Mouse (Mus musculus) limb, embryonic 12.5 days (tissue): ENCODE results near the gene Bdp1. TPM values are rescaled to one million over a fixed set of nuclear protein-coding genes. Genes with fewer than 3 reads are reported as not detected.

ENCODE experiments used
- ATAC-seq: fragments of 200-750 bp; cut with Nextera tagmentation; 2 replicates; pipeline ENCODE4 v1.8.0; 2017; ENCODE audit warnings: low read depth, moderate TSS enrichment; ENCODE audit not compliant: insufficient number of reproducible peaks, insufficient read depth, low FRiP score, low TSS enrichment
- H3K27ac ChIP-seq: fragments of 300-500 bp; sonication (generic); 2 replicates; pipeline ENCODE4 v1.5.1; 2016; ENCODE audit warnings: mild to moderate bottlenecking, moderate library complexity
- H3K27me3 ChIP-seq: fragments of 300-500 bp; sonication (generic); 2 replicates; pipeline ENCODE4 v1.6.1; 2016; ENCODE audit warnings: mild to moderate bottlenecking, moderate library complexity
- H3K36me3 ChIP-seq: fragments of 300-500 bp; sonication (generic); 2 replicates; pipeline ENCODE4 v1.6.1; 2016; ENCODE audit warnings: mild to moderate bottlenecking, moderate library complexity
- H3K4me1 ChIP-seq: fragments of 300-500 bp; sonication (generic); replicated peaks from 2 replicates; pipeline ENCODE4 v1.6.1; 2016
- H3K4me2 ChIP-seq: fragments of 300-500 bp; sonication (generic); 2 replicates; pipeline ENCODE4 v1.6.1; 2016; ENCODE audit warnings: mild to moderate bottlenecking, moderate library complexity
- H3K4me3 ChIP-seq: fragments of 300-500 bp; sonication (generic); replicated peaks from 2 replicates; pipeline ENCODE4 v1.5.1; 2016; ENCODE audit warnings: mild to moderate bottlenecking
- H3K9ac ChIP-seq: fragments of 300-500 bp; sonication (generic); replicated peaks from 2 replicates; pipeline ENCODE4 v1.6.1; 2016; ENCODE audit warnings: mild to moderate bottlenecking, moderate library complexity
- H3K9me3 ChIP-seq: fragments of 300-500 bp; sonication (generic); 2 replicates; pipeline ENCODE4 v1.6.1; 2016; ENCODE audit warnings: mild to moderate bottlenecking, moderate library complexity
- WGBS: fragments of 180-500 bp; shearing (Covaris S2); methylation state at CpG from one replicate; pipeline ENCODE4 v1.1.7; 2016; 5-methylcytosine and 5-hydroxymethylcytosine counted together
- polyA plus RNA-seq: library from polyadenylated mRNA; unstranded; fragments of >200 nt; fragmentation: Nextera tagmentation; extraction: Ambion mirVana; gene quantifications from 2 replicates; pipeline ENCODE4 v1.2.1, GENCODE M21; 2016

Bdp1 gene
- 31.1 and 40.2 TPM in 2 replicates for polyA plus RNA-seq

GRCm38 (mm10) chr13:100103748-100104254 lies at the start of gene Bdp1:
Bdp1 (minus strand) TSS chr13:100104070.
- Histone ChIP-seq H3K9me3 (no peaks in the 10 kb centered on the region), H3K27ac (peak within 1 kb of the TSS; percentile 84), H3K4me1 (peaks cover 14% of the 10 kb centered on the region), H3K9ac (peak within 1 kb of the TSS; percentile 81), H3K4me3 (peak within 1 kb of the TSS; percentile 98), H3K4me2 (peak within 1 kb of the TSS; percentile 79), H3K36me3 (peaks cover 2% of the 10 kb centered on the region; the same call in 1 of the 2 replicates), H3K27me3 (no peaks in the 10 kb centered on the region)
- peak; percentile 63 for ATAC-seq
- under 1% methylated on average over 44 of the region's 44 CpGs for WGBS

DNA sequence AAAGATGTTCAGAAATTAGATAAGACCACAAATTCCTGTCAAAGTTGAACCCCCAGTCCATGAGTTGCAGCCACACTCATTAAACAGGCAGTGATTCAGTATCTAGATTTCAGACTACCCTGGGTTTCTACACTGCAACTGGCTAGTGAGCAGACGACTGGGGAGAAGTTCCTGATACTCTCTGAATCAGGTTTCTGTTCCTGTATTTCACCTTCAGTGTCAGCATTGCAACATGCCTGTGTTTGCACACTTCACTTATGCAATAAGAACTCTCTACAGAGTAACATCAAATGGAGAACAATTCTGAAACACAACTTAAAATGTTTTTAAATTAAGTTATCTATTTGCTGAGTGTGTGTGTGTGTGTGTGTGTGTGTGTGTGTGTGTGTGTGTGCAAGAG lies 48.8 kb upstream of the Bdp1 start:
- no peak for ATAC-seq
- H3K9me3 ChIP-seq = no peaks in the 10 kb centered on the region
- H3K4me3 ChIP-seq = no peak overlapping the region
- H3K27ac ChIP-seq = no peak overlapping the region
- no peaks in the 10 kb centered on the region for H3K36me3 ChIP-seq
- H3K4me2 ChIP-seq = no peak overlapping the region
- H3K4me1 ChIP-seq = no peaks in the 10 kb centered on the region
- 79% methylated on average over 1 of the region's 1 CpGs for WGBS
- H3K27me3 ChIP-seq = no peaks in the 10 kb centered on the region
- no peak overlapping the region for H3K9ac ChIP-seq

- Histone ChIP-seq H3K27me3 (no peaks in the 10 kb centered on the region), H3K4me3 (no peak overlapping the region), H3K4me1 (no peaks in the 10 kb centered on the region), H3K9me3 (no peaks in the 10 kb centered on the region), H3K36me3 (peaks cover 24% of the 10 kb centered on the region), H3K27ac (no peak overlapping the region), H3K4me2 (no peak overlapping the region), H3K9ac (no peak overlapping the region)
- no peak for ATAC-seq
- WGBS = 80% methylated on average over 8 of the region's 8 CpGs
These were observed 37.9 kb upstream of the Bdp1 start for GRCm38 (mm10) chr13:100141646-100142314.

GRCm38 (mm10) chr13:100125258-100125643 lies 21.4 kb upstream of the Bdp1 start:
- WGBS = 4% methylated on average over 10 of the region's 10 CpGs
- H3K4me3 ChIP-seq = peak overlapping the region; percentile 94
- peaks cover 7% of the 10 kb centered on the region for H3K4me1 ChIP-seq
- H3K36me3 ChIP-seq = peaks cover 34% of the 10 kb centered on the region
- peak overlapping the region; percentile 78 for H3K4me2 ChIP-seq
- no peak overlapping the region for H3K27ac ChIP-seq
- no peaks in the 10 kb centered on the region for H3K9me3 ChIP-seq
- H3K9ac ChIP-seq = peak overlapping the region; percentile 81
- no peaks in the 10 kb centered on the region for H3K27me3 ChIP-seq
- no peak; the same call in 1 of the 2 replicates for ATAC-seq

GRCm38 (mm10) chr13:100124423-100125257 lies 20.8 kb upstream of the Bdp1 start, which contains the start of gene Smn1:
Smn1 (plus strand) TSS chr13:100124852.
- Histone ChIP-seq H3K27ac (peak within 1 kb of the TSS; percentile 45; the same call in 1 of the 2 replicates), H3K9me3 (no peaks in the 10 kb centered on the region), H3K36me3 (peaks cover 30% of the 10 kb centered on the region), H3K9ac (peak within 1 kb of the TSS; percentile 81), H3K4me1 (peaks cover 7% of the 10 kb centered on the region), H3K27me3 (no peaks in the 10 kb centered on the region), H3K4me2 (peak within 1 kb of the TSS; percentile 78), H3K4me3 (peak within 1 kb of the TSS; percentile 94)
- WGBS = 4% methylated on average over 42 of the region's 42 CpGs
- ATAC-seq = peak; percentile 82

GRCm38 (mm10) chr13:100123970-100124369 lies 20.1 kb upstream of the Bdp1 start:
- no peak; the same call in 1 of the 2 replicates for ATAC-seq
- Histone ChIP-seq H3K4me1 (peaks cover 7% of the 10 kb centered on the region), H3K27ac (no peak overlapping the region), H3K9me3 (no peaks in the 10 kb centered on the region), H3K27me3 (no peaks in the 10 kb centered on the region), H3K4me2 (peak overlapping the region; percentile 78), H3K36me3 (peaks cover 23% of the 10 kb centered on the region), H3K9ac (no peak overlapping the region), H3K4me3 (peak overlapping the region; percentile 94)
- 83% methylated on average over 3 of the region's 3 CpGs for WGBS

- Histone ChIP-seq H3K4me2 (no peak overlapping the region), H3K27ac (no peak overlapping the region), H3K4me3 (no peak overlapping the region), H3K9me3 (no peaks in the 10 kb centered on the region), H3K36me3 (peaks cover 42% of the 10 kb centered on the region), H3K27me3 (no peaks in the 10 kb centered on the region), H3K9ac (no peak overlapping the region), H3K4me1 (peaks cover 8% of the 10 kb centered on the region; the same call in 1 of the 2 replicates)
- WGBS = 50% methylated on average over 5 of the region's 5 CpGs
- no peak for ATAC-seq
These were observed 8.5 kb upstream of the Bdp1 start for GRCm38 (mm10) chr13:100112218-100112972.

DNA sequence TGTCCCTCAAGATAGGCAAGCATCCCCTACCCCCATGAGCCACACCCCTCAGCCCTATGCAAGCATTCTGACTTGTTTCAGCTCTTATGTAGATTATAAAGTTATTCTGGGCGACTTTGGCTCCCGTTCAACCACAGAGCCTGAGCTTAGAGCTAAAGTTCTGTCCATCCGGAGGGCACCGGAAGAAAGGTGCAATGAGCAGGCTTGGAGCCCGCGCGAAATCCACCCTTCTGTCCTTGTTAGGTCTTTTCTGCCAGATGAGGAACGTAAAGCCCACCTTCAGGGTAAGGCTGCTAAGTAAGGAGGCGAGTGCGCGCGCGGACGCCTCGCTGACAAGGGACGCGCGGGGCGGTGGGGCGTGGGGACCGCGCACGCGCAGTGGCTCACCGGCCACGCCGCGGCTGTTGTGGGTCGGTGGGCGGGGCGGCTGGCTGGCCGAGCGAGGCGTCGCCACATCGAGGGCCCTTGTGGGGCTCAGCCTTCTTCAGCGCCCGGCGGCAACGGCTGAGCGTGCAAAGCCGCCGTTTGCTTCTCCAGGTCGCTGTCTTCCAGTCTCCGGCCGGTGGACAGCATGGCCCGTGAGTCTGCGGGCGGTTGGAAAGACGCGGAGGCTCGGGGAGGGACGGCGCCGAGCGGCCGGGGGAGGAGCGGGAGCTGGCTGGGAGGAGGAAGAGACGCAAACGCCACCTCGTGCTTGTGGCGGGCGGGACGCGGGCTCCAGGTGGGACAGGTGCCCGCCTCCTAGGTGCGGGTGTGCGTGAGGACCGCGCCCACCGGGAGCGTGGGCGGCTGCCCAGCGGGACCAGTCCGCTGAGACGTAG lies 4.0 kb upstream of the Bdp1 start, which contains the start of gene Serf1:
Serf1 (plus strand) TSS at position 361 of the 821 bp plus-strand sequence.
- Histone ChIP-seq H3K9ac (peak within 1 kb of the TSS; percentile 83), H3K9me3 (no peaks in the 10 kb centered on the region), H3K27ac (peak within 1 kb of the TSS; percentile 84), H3K4me1 (peaks cover 10% of the 10 kb centered on the region), H3K27me3 (no peaks in the 10 kb centered on the region), H3K4me3 (peak within 1 kb of the TSS; percentile 77), H3K36me3 (peaks cover 9% of the 10 kb centered on the region), H3K4me2 (peak within 1 kb of the TSS; percentile 86)
- peak; percentile 60 for ATAC-seq
- WGBS = 1% methylated on average over 73 of the region's 76 CpGs

DNA sequence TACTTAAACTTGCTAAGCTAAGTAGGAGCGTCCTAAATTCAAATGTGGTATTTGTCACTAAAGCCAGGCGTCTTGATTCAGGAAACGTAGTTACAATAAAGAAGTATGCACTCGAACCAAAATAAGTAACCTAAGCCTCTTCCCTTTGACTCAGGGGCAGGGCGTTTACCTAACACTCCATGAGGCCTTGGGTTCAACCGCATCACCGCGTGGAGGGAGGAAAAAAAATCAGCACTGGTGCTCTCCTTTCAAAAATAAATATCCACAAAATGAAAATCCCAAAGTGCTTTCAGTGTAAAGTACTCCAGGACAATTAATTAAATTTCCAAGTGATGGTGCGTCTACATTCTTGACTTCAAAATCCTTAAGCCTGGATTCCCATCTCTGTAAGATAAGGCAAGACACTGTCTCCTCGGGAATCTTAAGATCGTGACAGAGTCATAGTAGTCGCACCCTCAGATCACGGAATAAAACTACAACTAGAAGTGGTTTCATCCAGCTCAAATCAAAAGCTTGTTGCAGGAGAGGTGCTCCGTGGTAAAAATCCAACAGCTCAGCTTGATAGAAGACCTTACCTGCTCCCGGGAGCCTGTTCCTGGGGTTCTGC lies 715 bp downstream of the Bdp1 start:
- Histone ChIP-seq H3K9me3 (no peaks in the 10 kb centered on the region), H3K36me3 (peaks cover 7% of the 10 kb centered on the region; the same call in 1 of the 2 replicates), H3K4me2 (peak overlapping the region; percentile 79), H3K9ac (peak overlapping the region; percentile 81), H3K27me3 (no peaks in the 10 kb centered on the region), H3K4me1 (peaks cover 13% of the 10 kb centered on the region), H3K27ac (peak overlapping the region; percentile 84), H3K4me3 (peak overlapping the region; percentile 98)
- WGBS = 9% methylated on average over 15 of the region's 15 CpGs
- no peak for ATAC-seq

GRCm38 (mm10) chr13:100098808-100099207 lies 5.1 kb downstream of the Bdp1 start:
- Histone ChIP-seq H3K4me1 (peaks cover 13% of the 10 kb centered on the region), H3K27ac (no peak overlapping the region), H3K9ac (no peak overlapping the region), H3K4me3 (no peak overlapping the region), H3K36me3 (peaks cover 48% of the 10 kb centered on the region), H3K9me3 (no peaks in the 10 kb centered on the region), H3K27me3 (no peaks in the 10 kb centered on the region), H3K4me2 (no peak overlapping the region)
- no peak for ATAC-seq
- WGBS = 91% methylated on average over 6 of the region's 6 CpGs
